Mouse (Mus musculus) embryonic fibroblast, embryonic 13.5 days (primary cell): Measurements from ENCODE around the gene Spc24.

Experiments used
- CTCF ChIP-seq: IDR thresholded peaks from 2 replicates; pipeline ENCODE4 v1.5.1; 2011; ENCODE audit warnings: mild to moderate bottlenecking, control low read depth, low read length, moderate library complexity, borderline replicate concordance; ENCODE audit not compliant: insufficient read depth
- POLR2A ChIP-seq: IDR thresholded peaks from 2 replicates; pipeline ENCODE4 v1.6.1; 2011; ENCODE audit warnings: low read depth, mild to moderate bottlenecking, control low read depth, low read length, moderate library complexity

DNA sequence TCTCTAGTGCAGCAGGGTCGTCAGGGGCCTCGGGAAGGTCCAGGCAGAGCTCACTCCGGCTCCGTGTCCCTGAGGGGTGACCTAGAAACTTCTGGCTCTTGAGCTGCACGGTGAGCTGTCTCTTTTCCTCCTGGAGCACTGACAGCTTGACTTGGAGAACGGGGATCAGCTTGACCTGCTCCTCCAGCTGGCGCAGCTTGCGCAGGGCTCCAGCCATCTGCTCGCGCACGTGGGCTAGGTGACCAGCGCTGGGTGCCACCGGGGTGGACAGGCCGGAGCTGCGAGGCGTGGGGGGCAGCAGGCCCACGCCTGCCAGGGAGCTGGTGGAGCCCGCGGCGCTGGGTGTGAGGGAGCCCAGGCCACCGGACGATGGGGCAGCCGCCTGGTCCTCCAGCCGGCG is 34.8 kb upstream of the Spc24 start:
- TF ChIP-seq CTCF (no peak), POLR2A (no peak)
